Mouse (Mus musculus) heart, adult 9 months (tissue): ENCODE measurements around the gene Copg1.

Experiments
- DNase-seq, 2 experiments: peaks; one replicate each; pipeline ENCODE4 v3.0.0; 2022; ENCODE audit warnings: low spot score in 2 of 2

Copg1 gene

DNA sequence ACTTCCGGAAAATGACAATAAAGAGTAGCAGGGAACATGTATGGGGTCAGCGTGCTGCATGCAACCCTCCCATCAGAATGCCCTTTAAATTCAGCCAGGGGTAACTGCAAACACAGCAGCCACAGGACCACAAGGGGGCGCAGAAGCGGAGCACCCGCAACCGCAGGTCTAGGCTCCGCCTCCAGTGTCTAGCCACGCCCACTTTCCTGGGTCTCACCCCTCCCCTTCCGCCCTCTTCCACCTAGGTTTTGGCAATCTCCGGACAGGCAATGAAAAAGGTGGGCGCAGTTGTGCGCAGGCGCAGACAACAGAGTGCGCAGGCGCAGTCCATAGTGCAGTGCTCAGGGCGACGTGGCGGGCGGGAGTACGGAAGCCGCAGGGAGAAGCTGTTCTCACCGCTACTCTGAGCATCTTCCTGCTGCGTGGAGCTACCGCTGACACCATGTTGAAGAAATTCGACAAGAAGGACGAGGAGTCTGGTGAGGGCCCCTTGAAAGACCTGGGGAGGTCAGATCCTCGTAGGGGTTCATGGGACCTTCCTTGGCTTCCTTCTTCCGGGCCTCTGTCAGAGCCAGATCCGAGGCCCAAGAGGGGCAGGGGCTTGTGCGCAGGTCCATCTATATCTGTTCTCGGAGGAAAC, at the start of gene Copg1:
TSS of gene Copg1 (plus strand) at position 221 of the 640 bp plus-strand sequence.
- peak; percentile 99 to 100 for DNase-seq

DNA sequence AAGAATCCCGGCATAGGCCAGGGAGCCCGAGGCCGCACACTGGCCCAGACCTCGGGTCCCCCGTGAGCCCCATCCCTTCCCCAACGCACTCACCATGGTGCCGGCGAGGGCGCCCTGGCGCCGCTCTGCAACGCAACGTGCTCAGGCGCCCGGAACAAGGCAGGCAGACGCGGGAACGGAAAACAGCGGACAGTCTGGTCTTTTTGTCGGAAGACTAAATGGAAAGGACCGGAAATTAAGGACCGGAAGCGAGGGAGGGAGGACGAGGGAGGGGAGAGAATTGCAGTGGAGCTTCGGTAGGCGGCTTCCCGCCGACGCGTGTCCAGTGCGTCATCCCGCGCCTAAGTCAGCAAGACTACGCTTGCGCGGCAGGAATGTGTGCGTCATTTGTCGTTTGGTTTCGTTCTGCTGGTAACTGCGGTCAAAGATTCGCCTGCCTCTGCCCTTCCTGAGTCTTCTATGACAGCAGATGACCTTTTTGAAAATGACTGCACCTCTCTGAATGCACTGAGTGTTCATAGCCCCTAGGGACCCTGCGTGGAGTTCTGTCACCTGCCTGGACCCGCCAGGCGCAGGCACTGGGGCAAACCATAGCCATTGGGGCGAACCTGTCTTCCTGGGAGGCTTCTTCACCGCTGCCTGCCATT, 48.9 kb upstream of the Copg1 start, which contains the start of gene Isy1:
TSS of gene Isy1 (minus strand) at position 248 of the 647 bp plus-strand sequence.
- peak; percentile 95 to 96 for DNase-seq

DNA sequence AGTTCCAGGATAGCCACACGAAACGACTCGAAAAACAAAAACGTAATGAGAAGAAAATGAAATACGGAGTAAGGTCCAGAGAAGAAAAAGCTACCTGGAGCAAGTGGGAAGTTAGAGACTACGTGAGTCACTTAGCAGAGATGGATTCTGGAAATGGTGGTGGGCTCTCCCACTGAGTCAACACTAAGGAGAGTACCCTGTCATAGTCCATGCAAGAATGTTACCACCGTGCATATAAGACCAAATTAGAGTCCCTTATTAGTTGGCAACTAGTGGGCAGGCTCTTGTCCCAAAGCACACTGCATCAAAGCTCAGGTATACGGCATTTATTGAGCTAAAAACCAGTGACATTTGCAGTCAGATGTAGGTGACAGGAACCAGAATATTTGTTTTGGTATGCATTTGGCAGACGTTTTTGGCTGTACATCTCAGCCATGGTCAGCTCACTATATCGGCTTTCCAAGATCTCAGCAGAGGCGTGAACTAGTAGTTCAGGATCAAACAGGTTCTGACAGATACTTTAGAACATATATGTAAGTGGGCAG, 47.7 kb upstream of the Copg1 start:
- DNase-seq, result no peak

DNA sequence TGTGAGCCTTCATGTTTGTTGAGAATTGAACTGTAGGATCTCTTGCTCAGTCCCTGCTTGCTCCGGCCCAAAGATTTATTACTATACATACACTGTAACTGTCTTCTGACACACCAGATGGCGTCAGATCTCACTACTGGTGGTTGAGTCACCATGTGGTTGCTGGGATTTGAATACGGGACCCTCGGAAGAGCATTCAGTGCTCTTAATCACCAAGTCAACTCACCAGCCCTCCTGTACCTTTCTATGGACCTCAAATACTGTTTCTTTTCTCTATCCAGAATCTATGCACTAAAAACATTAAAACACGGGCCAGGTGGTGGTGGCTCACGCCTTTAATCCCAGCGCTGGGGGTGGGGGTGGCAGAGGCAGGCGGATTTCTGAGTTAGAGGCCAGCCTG, 46.0 kb upstream of the Copg1 start:
- no peak for DNase-seq

DNA sequence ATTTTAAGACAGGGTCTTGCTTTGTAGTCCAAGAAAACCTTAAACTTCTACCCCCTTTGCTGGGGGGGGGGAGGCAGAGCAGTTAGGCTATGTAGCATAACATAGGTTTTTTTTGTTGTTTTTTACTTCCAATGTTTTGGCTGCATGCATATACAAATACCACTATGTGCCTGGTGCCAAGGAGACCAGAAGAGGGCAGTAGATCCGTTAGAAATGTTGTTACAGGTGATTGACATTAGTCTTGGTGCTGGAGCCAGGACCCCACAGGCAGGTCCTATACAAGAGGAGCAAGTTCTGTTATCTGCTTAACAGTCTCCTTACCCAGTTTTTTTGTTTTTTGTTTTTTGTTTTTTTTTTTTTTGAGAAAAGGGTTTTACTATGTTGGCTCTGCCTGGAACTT, 45.4 kb upstream of the Copg1 start:
- DNase-seq, result no peak

DNA sequence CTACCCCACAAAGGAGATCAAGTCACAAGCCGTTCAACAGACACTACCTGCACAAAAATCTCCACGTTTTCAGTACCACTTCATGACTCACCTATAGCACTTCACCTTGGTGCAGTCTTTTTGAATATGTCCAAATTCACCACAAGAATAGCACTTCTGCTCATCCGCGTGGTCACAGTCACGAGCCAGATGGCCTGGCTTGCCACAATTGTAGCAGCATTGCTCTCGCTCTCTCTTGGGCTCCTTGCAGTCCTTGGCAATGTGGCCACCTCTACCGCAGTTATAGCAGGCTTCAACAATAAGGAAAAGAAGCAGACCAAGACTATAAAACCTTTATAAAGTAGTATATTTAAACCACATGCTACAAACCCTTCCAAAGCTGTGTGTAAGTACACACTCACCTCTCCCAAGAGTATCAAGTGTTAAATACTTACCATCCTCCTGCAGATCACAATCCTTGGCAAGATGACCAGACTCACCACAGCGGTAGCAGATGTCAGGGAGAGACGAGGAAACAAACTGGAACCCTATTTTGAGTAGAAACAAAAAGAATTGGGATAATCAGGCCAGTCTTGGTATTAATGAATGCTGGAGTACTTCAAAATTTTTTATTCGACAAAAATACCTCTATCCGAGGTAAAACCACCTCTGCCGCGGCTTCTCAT, 42.5 kb upstream of the Copg1 start:
- DNase-seq, result no peak

DNA sequence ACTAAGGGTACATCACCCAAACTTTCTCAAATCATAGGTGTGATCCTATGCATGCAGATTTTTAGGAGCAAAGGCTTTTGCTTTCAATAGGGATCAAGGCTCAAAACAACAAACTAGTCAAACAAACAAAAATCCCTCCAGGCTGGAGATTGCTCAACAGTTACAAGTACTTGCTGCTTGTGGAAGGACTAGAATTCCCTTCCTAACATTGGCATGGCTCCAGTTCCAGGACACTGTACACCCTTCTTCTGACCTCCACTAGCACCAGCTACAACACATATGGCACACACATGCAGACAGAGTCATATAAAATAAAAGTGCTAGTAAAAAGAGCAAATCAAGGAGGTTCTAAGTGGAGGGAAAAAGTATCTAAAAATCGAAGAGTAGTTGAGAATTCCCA, 40.8 kb upstream of the Copg1 start:
- DNase-seq, result no peak

DNA sequence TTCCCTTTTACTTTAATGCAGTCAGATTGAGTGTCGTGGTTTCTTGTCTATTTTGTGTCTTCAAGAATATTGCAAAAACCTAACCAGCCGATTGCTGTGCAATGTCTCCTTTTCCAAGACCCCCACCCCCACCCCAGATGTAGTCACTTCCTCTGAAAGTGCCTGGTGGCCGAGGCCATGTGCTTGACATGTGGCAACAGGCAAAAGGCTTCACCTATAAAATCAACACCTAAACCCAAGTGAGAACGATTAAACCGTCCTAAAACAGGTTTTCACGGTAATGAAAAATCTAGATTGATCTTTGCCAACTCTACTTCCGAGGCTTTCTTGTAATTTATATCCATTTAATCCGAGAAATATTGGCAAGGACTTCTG, 37.8 kb upstream of the Copg1 start:
- no peak for DNase-seq

DNA sequence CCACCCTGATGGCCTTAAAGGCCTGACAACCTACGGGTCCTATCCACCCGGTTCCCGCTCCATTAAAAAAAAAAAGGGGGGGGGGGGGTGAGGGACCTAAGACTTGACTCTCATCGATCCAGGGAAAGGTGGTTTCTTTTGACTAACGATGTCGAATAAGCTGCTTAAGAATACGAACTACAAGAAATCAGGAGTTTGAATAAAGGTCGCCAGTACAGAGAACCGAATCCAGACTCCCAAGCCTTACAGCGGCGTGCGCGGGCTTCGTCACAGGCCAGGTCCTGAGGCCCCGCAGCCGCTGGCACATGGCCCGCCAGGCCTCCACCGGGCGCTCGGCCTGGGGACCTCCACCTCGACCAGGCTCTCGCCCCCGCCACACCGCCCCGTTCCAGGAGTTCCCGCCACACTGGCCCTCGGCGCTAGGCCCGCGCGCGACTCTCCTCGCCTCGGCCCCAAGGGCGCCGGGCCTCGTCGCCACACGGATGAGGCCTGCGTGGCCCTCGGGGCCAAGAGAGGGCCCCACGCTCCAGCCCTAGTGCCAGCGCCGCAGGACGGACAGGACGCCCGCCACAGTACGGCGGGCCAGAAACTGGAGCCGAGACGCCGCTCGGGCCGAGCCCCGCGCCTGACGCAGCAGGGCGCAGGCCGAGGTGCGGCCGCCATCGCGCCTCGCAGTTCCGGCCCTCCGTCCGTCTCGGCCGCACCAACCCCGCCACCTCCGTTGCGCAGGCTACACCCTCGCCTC, 37.3 kb upstream of the Copg1 start:
- DNase-seq, result peak; percentile 18 to 61

DNA sequence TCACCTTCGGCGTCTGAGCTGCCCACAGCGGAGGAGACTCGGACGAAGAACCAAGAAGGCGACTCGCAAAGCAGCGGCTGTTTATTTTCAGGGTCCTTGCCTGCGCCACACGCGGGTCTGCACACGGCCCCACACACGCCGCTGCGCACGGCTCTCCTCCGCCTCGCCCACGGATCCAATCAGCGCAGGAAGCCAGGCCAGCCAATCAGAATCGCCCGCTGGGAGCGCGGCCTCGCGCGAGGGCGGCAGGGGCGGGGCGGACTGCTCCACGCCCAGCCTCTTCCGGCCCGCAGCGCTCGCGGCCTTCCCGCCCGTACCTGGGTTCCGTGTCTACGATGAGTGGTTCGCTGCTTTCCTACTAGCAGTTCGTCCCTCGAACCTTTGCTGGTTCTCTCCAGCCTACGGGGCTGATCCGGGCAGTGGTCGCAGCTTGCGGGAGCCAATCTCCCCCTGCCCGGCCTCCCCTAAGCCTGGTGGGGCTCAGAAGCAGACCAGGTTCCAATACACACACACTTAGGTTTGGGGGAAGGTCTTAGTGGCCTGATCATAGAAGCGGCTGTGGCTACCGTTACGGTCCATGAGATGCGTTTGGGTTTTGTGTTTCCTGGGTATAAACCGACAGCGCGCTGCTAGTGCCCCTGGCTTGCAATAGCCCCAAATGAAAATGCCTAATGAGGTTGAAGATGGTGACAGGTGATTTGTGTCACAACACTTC, 36.6 kb upstream of the Copg1 start, which contains the start of gene Cnbp:
TSS of gene Cnbp (minus strand) at position 207 of the 715 bp plus-strand sequence.
- DNase-seq, result peak; percentile 95

DNA sequence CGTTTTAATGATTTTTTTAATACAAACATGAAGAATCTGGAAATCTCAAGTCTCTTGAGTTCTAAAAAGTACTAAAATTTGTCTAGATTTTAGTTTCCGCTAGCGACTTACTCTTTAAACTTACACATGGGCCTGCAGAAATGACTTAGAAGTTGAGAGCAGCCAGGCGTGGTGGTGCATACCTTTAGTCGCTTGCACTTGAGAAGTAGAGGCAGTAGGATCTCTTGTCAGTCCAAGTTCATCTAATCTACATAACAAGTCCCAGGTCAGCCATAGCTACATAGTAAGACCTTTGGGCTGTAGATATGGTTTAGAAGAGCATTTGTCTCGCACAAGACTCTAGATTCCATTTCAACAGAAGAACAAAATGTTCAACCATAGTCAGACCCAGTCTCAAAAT, 35.7 kb upstream of the Copg1 start:
- no peak for DNase-seq

DNA sequence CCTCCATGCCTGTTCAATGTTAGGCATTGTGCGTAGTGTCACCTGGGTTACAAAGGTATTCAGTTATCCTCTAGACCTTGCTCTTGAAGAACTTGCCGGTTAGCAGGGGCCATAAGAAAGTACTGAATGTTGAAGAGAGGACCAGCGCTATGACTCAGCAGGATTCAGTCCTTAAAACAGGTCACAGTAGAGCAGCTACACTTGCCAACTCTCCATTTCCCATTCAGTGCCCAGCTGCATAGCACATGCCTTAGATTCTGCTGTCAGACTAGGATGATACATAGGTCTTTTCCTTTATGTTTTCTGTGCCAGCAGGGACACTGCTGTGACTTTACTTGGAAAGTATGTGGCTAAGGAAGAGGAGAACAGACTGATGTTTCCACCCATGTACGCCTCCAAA, 34.2 kb upstream of the Copg1 start:
- no peak for DNase-seq

DNA sequence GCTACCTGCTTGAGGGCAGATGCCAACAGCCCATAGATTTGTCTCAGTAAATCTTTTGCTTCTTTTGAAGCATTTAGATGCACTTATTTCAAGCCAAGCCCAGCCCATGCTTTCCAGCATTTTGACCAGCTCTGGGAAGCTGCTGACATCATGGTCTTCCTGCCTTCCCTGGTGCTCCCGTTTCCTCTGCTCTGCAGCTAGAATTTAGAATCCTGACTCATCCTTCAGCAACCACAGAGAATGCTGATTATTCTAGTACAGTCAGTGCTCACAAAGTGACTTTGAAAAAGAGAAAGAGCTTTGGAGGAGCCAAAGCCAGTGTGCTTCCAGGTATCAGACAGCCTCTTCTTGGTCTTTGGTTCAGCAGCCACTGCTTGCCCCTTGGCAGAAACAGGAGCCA, 30.5 kb upstream of the Copg1 start:
- DNase-seq, result no peak

DNA sequence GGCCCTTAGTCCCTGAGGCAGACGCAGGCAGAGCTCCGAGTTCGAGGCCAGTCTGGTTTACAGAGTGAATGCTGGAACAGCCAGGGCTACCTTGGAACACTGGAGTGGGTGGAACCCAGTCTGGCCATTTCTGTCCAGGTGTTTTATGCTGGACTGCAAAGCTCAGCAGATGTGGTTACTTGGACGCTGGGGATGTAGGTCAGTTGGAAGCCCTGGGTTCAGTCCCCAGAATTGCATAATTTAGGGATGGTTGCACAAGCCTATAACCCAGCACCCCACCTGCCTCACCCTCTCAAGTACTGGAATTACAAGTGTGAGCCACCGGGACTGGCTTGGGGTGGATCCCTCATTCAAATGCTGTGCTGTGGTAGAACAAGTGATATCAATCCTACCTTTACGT, 21.4 kb upstream of the Copg1 start:
- peak in 1 of 2 experiments; percentile 29 for DNase-seq

DNA sequence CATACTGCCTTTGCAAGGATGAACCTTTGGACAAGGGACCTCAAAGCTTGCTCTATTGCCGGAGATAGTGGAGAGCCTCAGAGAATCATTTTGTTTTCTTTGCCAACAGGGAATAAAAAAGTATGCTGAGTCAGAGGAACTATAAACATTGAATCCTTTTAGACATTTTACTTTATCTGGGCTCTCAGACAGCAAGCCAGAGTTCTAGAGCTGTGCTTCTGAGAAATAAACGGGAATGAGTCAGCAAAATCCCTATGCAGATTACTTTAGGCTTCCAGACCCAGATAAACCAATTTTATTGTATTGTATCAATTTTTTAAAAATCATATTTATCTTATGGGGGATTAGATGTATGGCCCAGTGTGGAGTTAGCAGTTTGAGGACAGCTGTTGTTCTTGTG, 20.4 kb upstream of the Copg1 start:
- no peak for DNase-seq

DNA sequence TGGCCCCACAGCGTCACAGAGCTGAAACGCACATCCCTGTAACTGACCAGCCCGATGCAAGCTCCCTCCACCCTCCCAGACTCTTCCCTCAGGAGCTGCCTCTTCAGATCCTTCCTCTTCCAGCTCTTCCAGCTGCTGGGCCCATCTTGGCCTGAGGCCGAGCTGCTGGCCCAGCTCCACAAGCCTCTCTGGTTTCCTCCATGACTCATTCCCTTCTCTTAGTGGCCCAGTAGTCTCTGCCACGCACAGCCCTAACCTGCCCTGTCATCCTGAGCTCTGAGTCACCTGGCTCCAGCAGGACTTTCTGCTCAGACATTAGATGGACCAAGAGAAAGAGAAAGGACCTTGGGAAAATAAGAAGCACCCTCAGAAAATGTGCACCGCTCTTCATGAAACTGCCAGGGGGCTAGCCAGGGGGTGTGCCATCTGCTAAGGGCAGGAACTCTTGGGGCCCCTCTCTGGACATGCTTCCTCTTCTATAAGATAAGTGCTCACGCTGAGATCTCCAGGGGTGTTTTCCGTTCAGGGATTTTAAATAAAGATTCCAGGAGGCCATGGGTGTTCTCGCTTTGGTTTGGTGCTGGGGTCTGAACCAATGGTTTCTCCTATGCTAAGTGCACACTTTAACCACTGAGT, 18.6 kb upstream of the Copg1 start:
- DNase-seq, result peak; percentile 83 to 89

DNA sequence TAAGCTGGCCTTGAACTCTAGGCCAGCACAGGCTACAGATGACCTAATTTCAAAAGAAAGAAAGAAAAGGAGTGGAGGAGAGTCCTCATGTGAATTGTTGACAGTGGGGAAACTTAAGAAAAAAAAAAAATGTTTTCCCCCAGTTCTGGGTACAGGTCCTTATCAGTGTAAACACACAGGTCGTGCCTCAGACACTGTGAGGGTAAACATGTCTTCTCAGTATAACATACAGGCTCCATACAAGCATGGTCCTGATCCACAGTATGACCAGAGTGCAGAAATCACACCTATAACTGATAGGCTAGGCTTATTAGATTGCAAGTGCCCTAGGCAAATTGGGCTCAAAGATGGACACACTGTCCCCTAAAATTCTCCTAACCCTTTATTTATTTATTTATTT, 17.2 kb upstream of the Copg1 start:
- DNase-seq, result no peak

DNA sequence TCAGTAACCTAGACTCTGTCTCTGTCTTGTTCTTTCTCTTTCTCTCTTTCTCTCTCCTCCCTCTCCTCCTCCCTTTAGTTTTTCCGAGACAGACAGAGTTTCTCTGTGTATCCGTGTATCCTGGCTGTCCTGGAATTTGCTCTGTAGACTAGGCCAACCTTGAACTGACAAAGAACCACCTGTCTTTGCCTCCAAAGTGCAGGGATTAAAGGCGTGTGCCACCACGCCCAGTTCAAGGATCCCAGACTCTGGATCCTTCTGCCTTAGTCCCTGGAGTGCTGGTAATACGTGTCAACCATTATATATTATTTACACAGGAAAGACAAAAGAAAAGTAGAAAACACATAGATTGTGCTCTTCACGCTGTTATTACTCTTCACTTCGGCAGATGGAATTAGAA, 16.4 kb upstream of the Copg1 start:
- DNase-seq, result no peak

DNA sequence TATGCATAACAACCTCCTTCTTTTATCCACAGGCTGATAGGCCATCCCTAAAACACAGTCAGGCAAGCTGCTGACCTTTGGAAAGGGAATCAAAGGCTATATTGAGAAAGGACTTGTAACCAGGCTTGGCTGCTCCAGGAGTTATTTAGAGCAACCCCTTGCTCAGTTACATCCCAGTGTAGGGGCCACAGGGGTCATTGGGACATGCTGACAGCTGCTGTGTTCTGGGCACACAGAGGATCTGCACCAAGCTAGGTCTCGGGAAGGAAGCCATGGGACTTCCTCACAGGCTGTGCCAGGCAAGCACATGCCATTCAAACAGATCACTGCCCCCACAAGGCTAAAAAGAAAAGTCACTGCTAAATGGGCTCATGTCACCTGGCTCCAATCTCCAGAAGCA, 14.5 kb upstream of the Copg1 start:
- DNase-seq, result peak; percentile 73 to 74

DNA sequence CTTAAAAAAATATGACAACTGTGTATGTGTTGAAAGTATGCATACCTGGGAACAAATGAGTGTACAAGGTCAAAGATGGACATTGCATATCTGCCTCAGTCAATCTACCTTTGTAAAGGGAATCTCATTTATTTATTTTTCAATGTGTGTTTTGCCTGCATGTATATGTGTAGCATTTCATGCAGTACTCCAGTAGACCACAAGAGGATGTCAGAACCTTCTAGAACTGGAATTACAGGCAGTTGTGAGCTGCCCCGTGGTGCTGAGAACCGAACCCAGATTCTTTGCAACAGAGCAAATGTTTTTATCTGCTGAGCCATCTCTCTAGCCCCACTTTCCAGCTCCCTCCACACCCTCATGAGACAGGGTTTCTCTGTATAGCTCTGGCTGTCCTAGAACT, 13.7 kb upstream of the Copg1 start:
- no peak for DNase-seq

DNA sequence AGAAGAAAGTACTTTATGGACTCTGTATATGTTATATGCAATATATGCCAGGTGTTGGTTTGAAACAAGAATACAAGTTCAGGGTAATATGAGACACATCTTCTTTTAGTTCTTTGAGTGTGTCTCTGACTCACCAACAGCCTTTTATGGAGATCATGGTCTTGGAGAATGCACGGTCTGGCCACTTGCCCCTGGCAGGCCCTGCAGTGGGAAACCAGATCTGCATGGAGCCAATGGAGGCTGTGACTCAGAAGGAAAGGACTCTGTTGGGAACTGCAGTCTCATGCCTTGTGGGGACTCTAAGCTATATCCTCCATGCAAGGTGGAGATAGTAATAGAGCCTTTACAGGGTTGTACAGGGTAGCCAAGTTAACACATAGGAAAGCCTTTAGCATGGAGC, 12.5 kb upstream of the Copg1 start:
- peak; percentile 72 to 86 for DNase-seq
